Mouse (Mus musculus) embryonic facial prominence, embryonic 10.5 days (tissue): ENCODE results near the gene Ikzf1. TPM values are rescaled to one million over a fixed set of nuclear protein-coding genes. Genes with fewer than 3 reads are reported as not detected.

Source experiments
- DNase-seq: peaks from one replicate; pipeline ENCODE4 v3.0.0-alpha.2; 2017; ENCODE audit warnings: low spot score
- H3K27ac ChIP-seq: fragments of 300-500 bp; sonication (generic); replicated peaks from 2 replicates; pipeline ENCODE4 v1.5.1; 2016; ENCODE audit warnings: mild to moderate bottlenecking
- H3K27me3 ChIP-seq: fragments of 300-500 bp; sonication (generic); replicated peaks from 2 replicates; pipeline ENCODE4 v1.6.1; 2016; ENCODE audit warnings: low read depth, mild to moderate bottlenecking; ENCODE audit not compliant: poor library complexity, severe bottlenecking
- H3K36me3 ChIP-seq: fragments of 300-500 bp; sonication (generic); replicated peaks from 2 replicates; pipeline ENCODE4 v1.6.1; 2016; ENCODE audit warnings: mild to moderate bottlenecking, moderate library complexity
- H3K4me1 ChIP-seq: fragments of 300-500 bp; sonication (generic); 2 replicates; pipeline ENCODE4 v1.6.1; 2016
- H3K4me3 ChIP-seq: fragments of 300-500 bp; sonication (generic); 2 replicates; pipeline ENCODE4 v1.5.1; 2016; ENCODE audit warnings: mild to moderate bottlenecking, moderate library complexity
- H3K9me3 ChIP-seq: fragments of 300-500 bp; sonication (generic); 2 replicates; pipeline ENCODE4 v1.6.1; 2016; ENCODE audit warnings: mild to moderate bottlenecking
- WGBS: fragments of 180-500 bp; shearing (Covaris S2); methylation state at CpG from one replicate; pipeline ENCODE4 v1.1.7; 2016; 5-methylcytosine and 5-hydroxymethylcytosine counted together
- polyA plus RNA-seq: library from polyadenylated mRNA; unstranded; fragments of >200 nt; fragmentation: Nextera tagmentation; extraction: Ambion mirVana; gene quantifications from 2 replicates; pipeline ENCODE4 v1.2.1, GENCODE M21; 2016

Ikzf1 gene
- polyA plus RNA-seq, 1 experiment from 2014 or later, result 3.1 TPM

DNA sequence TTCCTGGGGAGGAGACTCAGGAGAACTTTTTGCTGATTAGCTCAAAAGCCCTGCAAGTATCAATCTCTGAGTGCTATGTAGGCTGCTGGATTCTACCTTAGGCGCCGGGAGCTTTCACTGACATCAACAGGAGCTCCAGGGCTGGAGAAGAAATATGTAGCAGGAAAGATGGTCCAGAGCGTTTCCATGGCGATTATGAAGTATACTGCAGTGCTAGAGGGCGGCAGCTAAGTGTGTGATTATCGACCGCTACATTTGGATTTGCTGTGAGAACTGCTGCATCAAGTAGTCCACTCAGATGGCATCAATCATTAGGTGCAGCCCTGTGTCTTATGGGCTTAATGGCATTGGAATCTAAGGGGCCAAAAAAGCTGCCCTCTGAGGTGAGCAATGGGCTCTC is 7.6 kb upstream of the Ikzf1 start:
- H3K4me3 ChIP-seq, result no peak overlapping the region
- H3K27ac ChIP-seq, result no peak overlapping the region
- no peaks in the 10 kb centered on the region for H3K4me1 ChIP-seq
- H3K36me3 ChIP-seq, result no peaks in the 10 kb centered on the region
- WGBS, result 89% methylated on average over 7 of the region's 7 CpGs
- H3K9me3 ChIP-seq, result no peaks in the 10 kb centered on the region
- H3K27me3 ChIP-seq, result peaks cover 5% of the 10 kb centered on the region; the same call in 1 of the 2 replicates
- DNase-seq, result no peak

DNA sequence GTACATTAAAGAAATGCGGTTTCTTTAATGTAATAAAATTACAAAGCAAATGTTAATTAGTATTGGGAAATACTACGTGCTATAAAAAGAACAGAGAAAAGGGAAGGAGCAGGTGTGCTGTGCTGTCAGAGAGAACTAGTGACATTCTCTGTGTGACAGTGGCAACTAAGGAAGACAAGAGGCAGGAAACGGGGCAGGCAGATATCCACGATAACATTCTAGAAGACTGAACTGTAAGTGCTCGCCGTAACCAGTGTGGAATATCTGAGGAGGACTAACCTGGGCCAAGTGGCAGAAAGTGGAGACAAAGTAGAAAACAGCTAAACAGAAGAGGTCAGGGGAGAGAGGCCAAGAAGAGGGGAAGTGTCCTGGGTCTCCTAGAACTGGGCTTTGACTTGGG is 5.8 kb upstream of the Ikzf1 start:
- DNase-seq, result no peak
- WGBS, result 83% methylated on average over 6 of the region's 6 CpGs
- Histone ChIP-seq H3K9me3 (no peaks in the 10 kb centered on the region), H3K27ac (no peak overlapping the region), H3K4me1 (no peaks in the 10 kb centered on the region), H3K36me3 (no peaks in the 10 kb centered on the region), H3K4me3 (no peak overlapping the region), H3K27me3 (peaks cover 22% of the 10 kb centered on the region)

GRCm38 (mm10) chr11:11684056-11684929 is 510 bp upstream of the Ikzf1 start:
- H3K27ac ChIP-seq, result no peak overlapping the region
- no peak for DNase-seq
- 61% methylated on average over 9 of the region's 9 CpGs for WGBS
- H3K4me3 ChIP-seq, result no peak overlapping the region
- H3K4me1 ChIP-seq, result peaks cover 18% of the 10 kb centered on the region
- no peaks in the 10 kb centered on the region for H3K36me3 ChIP-seq
- peaks cover 73% of the 10 kb centered on the region for H3K27me3 ChIP-seq
- no peaks in the 10 kb centered on the region for H3K9me3 ChIP-seq

- H3K4me3 ChIP-seq, result peak overlapping the region; percentile 76
- peaks cover 84% of the 10 kb centered on the region for H3K27me3 ChIP-seq
- no peaks in the 10 kb centered on the region for H3K9me3 ChIP-seq
- DNase-seq, result peak; percentile 67
- H3K36me3 ChIP-seq, result no peaks in the 10 kb centered on the region
- WGBS, result 1% methylated on average over 66 of the region's 66 CpGs
- H3K27ac ChIP-seq, result peak overlapping the region; percentile 77
- H3K4me1 ChIP-seq, result peaks cover 18% of the 10 kb centered on the region
These were observed 1.1 kb downstream of the Ikzf1 start for GRCm38 (mm10) chr11:11685853-11686395.

GRCm38 (mm10) chr11:11686569-11687051 is 1.8 kb downstream of the Ikzf1 start:
- peak; percentile 20 for DNase-seq
- H3K4me3 ChIP-seq, result peak overlapping the region; percentile 76
- H3K4me1 ChIP-seq, result peaks cover 18% of the 10 kb centered on the region
- no peak overlapping the region for H3K27ac ChIP-seq
- no peaks in the 10 kb centered on the region for H3K9me3 ChIP-seq
- H3K36me3 ChIP-seq, result no peaks in the 10 kb centered on the region
- WGBS, result 12% methylated on average over 16 of the region's 16 CpGs
- H3K27me3 ChIP-seq, result peaks cover 81% of the 10 kb centered on the region

DNA sequence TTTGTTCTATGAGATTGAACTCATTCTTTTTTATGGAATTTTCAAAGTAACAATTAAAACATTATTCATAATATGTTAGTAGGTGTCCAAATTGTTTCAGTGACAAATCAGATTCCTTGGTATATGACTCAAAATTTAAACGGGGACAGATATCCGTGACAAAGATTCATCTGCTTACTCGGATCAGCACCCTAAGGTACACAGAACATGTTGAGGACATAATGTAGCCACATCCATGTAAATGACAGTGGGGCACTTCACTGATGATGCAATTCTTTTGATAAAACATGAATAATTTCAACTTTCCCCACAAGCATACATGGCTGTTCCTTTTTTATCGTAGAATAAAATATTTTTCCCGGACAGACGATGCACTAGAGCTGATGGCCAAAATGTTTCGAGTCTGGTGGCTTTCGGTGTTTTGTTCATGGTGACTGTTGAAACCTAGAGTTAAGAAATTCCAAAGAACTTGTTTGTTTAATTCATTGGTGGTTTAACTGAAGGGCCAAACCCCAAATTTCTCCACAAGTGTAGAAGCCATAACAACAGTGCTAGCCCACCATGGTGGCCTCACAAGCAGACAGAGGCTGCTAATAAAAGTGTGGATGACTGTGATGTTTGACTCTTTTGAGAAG is 2.9 kb downstream of the Ikzf1 start:
- peaks cover 75% of the 10 kb centered on the region for H3K27me3 ChIP-seq

GRCm38 (mm10) chr11:11688766-11689330 is 4.0 kb downstream of the Ikzf1 start:
- H3K4me3 ChIP-seq, result no peak overlapping the region
- WGBS, result 81% methylated on average over 6 of the region's 6 CpGs
- peaks cover 18% of the 10 kb centered on the region for H3K4me1 ChIP-seq
- H3K27me3 ChIP-seq, result peaks cover 63% of the 10 kb centered on the region
- H3K36me3 ChIP-seq, result no peaks in the 10 kb centered on the region
- no peaks in the 10 kb centered on the region for H3K9me3 ChIP-seq
- no peak overlapping the region for H3K27ac ChIP-seq
- DNase-seq, result no peak

More for the DNA sequence above, 2.9 kb downstream of the Ikzf1 start:
- Histone ChIP-seq H3K4me1 (peaks cover 18% of the 10 kb centered on the region), H3K4me3 (no peak overlapping the region), H3K9me3 (no peaks in the 10 kb centered on the region), H3K36me3 (no peaks in the 10 kb centered on the region), H3K27ac (no peak overlapping the region)
- DNase-seq, result no peak
- WGBS, result 91% methylated on average over 8 of the region's 8 CpGs

DNA sequence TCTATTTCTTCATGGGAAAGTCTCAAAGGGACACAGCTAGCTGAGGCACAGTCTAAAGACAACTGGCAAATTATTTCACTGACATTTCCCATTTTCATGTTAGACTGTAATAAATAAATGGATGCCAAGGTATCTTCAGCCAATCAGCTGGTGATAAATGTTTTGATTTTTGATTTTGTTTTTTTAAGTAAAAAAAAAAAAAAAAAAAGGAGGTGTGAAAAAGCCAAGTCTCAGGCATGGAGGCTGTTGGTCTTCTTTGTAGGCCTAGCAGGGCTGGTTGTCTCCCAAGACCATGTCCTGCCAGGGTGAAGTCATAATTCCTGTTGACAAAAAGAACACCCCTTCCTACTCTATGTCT is 4.9 kb downstream of the Ikzf1 start:
- DNase-seq, result no peak
- H3K36me3 ChIP-seq, result no peaks in the 10 kb centered on the region
- peaks cover 55% of the 10 kb centered on the region for H3K27me3 ChIP-seq
- no peak overlapping the region for H3K27ac ChIP-seq
- peaks cover 18% of the 10 kb centered on the region for H3K4me1 ChIP-seq
- H3K4me3 ChIP-seq, result no peak overlapping the region
- H3K9me3 ChIP-seq, result no peaks in the 10 kb centered on the region

GRCm38 (mm10) chr11:11690059-11690844 is 5.4 kb downstream of the Ikzf1 start:
- peaks cover 49% of the 10 kb centered on the region for H3K27me3 ChIP-seq
- 80% methylated on average over 11 of the region's 11 CpGs for WGBS

DNA sequence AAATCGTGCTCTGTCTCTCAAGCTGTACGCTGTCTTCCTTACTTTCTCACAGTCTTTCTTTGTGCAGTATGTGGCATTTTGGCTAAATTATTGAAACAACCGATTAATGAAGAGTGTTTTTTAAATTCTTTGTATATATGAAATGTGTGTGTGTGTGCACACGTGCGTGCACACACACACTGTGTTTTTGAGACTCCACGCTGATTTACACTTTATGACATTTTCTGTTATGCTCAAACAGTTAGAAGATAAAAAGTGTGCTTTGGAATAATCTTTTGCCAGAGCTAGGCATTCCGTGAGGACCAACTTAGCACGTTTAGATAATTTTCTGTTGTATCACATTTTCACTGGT is 6.0 kb downstream of the Ikzf1 start:
- H3K27ac ChIP-seq, result no peak overlapping the region
- H3K4me3 ChIP-seq, result no peak overlapping the region
- no peaks in the 10 kb centered on the region for H3K36me3 ChIP-seq
- peaks cover 11% of the 10 kb centered on the region for H3K4me1 ChIP-seq
- WGBS, result 94% methylated on average over 8 of the region's 8 CpGs
- peaks cover 44% of the 10 kb centered on the region for H3K27me3 ChIP-seq
- no peak for DNase-seq
- H3K9me3 ChIP-seq, result no peaks in the 10 kb centered on the region

More at GRCm38 (mm10) chr11:11690059-11690844, 5.4 kb downstream of the Ikzf1 start:
- Histone ChIP-seq H3K36me3 (no peaks in the 10 kb centered on the region), H3K4me1 (peaks cover 14% of the 10 kb centered on the region), H3K4me3 (no peak overlapping the region), H3K27ac (no peak overlapping the region), H3K9me3 (no peaks in the 10 kb centered on the region)
- DNase-seq, result no peak

- DNase-seq, result no peak
- WGBS, result 91% methylated on average over 14 of the region's 14 CpGs
- peaks cover 4% of the 10 kb centered on the region; the same call in 1 of the 2 replicates for H3K4me1 ChIP-seq
- peaks cover 38% of the 10 kb centered on the region for H3K27me3 ChIP-seq
- H3K9me3 ChIP-seq, result no peaks in the 10 kb centered on the region
- no peak overlapping the region for H3K4me3 ChIP-seq
- no peaks in the 10 kb centered on the region for H3K36me3 ChIP-seq
- H3K27ac ChIP-seq, result no peak overlapping the region
These were observed 6.7 kb downstream of the Ikzf1 start for GRCm38 (mm10) chr11:11691324-11692058.
